Mouse (Mus musculus) cerebellum, postnatal 4 days (tissue): ENCODE measurements around the gene Rbm17.
"Not testable (repeated sequence)": the region's sequence is repeated elsewhere in the genome, so short reads cannot be mapped to it uniquely, and the experiment has no call there.

Experiments used
- DNase-seq, 2 experiments: peaks; one replicate each; pipeline ENCODE4 v3.0.0; 2022; ENCODE audit warnings: low spot score in 2 of 2, mixed read lengths in 1 of 2

Gene Rbm17

GRCm38 (mm10) chr2:11545380-11545779 is 58.6 kb downstream of the Rbm17 start:
- DNase-seq, result no peak

- no peak for DNase-seq
These were observed 59.6 kb downstream of the Rbm17 start for GRCm38 (mm10) chr2:11544342-11544741.

GRCm38 (mm10) chr2:11543158-11543557 is 60.8 kb downstream of the Rbm17 start:
- no peak for DNase-seq

- DNase-seq, result peak; percentile 43 to 67
These were observed 61.3 kb downstream of the Rbm17 start for GRCm38 (mm10) chr2:11542640-11543039.

GRCm38 (mm10) chr2:11542121-11542520 is 61.8 kb downstream of the Rbm17 start:
- DNase-seq, result no peak

- not testable (repeated sequence) for DNase-seq
These were observed 62.4 kb downstream of the Rbm17 start for GRCm38 (mm10) chr2:11541528-11541927.

- DNase-seq, result no peak
These were observed 68.0 kb downstream of the Rbm17 start for GRCm38 (mm10) chr2:11535966-11536365.
